Mouse (Mus musculus): Measurements from ENCODE around the gene Hspa8. TPM values are rescaled to one million over a fixed set of nuclear protein-coding genes. Genes with fewer than 3 reads are reported as not detected.
A peak's percentile ranks its signal among the peaks of the same experiment; 100 is the strongest.

Gene Hspa8
- total and polyA plus RNA-seq, 3 experiments = 2,915 to 7,761 (median 6,462) TPM

GRCm38 (mm10) chr9:40757105-40757626, 43.6 kb upstream of the Hspa8 start:
- in situ Hi-C loops (cut with MboI; ENCODE audit: low pct_ligation_motif_present, low pct_unique_long_range_greater_than_20kb, low sequenced_read_pairs) = loop anchor here (5.0 to 25.0 kb wide), 3 partner anchors 45 to 345 kb away; partner anchors contain the start of gene Hspa8

GRCm38 (mm10) chr9:40757685-40758270, 43.0 kb upstream of the Hspa8 start:
- Histone ChIP-seq H3K36me3 (replicated peaks in 1 of 2; ENCODE audit: control insufficient read depth in 1 of 2, insufficient read depth in 1 of 2, low read length in 1 of 2) (no peaks in the 10 kb centered on the region), H3K4me2 (ENCODE audit: insufficient read depth, low read depth, poor library complexity, severe bottlenecking) (peak overlapping the region; percentile 76), H3K27ac (ENCODE audit: insufficient read depth, low read depth) (peak overlapping the region; percentile 23), H3K27me3 (replicated peaks) (no peaks in the 10 kb centered on the region), H3K79me2 (replicated peaks; ENCODE audit: control insufficient read depth, extremely low read depth, insufficient read depth, poor library complexity, severe bottlenecking) (no peaks in the 10 kb centered on the region), H3K4me3 (replicated peaks in 1 of 3; ENCODE audit: low read depth in 2 of 3, low read length in 2 of 3, poor library complexity in 1 of 3) (no peak overlapping the region), H3K4me1 (ENCODE audit: control insufficient read depth in 1 of 2, insufficient read depth in 2 of 2) (peaks cover 0 to 25% of the 10 kb centered on the region in 2 experiments; a peak in 2 of 4 replicates), H3K9ac (ENCODE audit: insufficient read depth, low read depth) (no peak overlapping the region), H3K9me3 (replicated peaks; ENCODE audit: low read length) (no peaks in the 10 kb centered on the region)
- in situ Hi-C loops (cut with MboI; ENCODE audit: low pct_ligation_motif_present, low pct_unique_long_range_greater_than_20kb, low sequenced_read_pairs) (loop anchor here (5.0 to 25.0 kb wide), 3 partner anchors 45 to 345 kb away; partner anchors contain the start of gene Hspa8), dilution Hi-C loops (cut with MboI; ENCODE audit: extremely low pct_ligation_motif_present, extremely low pct_unique_long_range_greater_than_20kb, low sequenced_read_pairs) (no loop called here)
- TF ChIP-seq MYC (IDR thresholded peaks at IDR 0.05; ENCODE audit: low read depth, low read length) (peak; percentile 41; the same call in 1 of the 2 replicates), ETS1 (conservative IDR thresholded peaks at IDR 0.05; ENCODE audit: low read depth, low read length) (peak; percentile 13; the same call in 1 of the 2 replicates), SIN3A (IDR thresholded peaks at IDR 0.05; ENCODE audit: low read length) (peak; percentile 68), ELF1 (IDR thresholded peaks at IDR 0.05; ENCODE audit: low read depth, low read length) (peak; percentile 46; the same call in 1 of the 2 replicates), MAZ (IDR thresholded peaks at IDR 0.05; ENCODE audit: low read depth, low read length) (peak; percentile 66; the same call in 1 of the 2 replicates), ZC3H11A (IDR thresholded peaks at IDR 0.05; ENCODE audit: low read depth, low read length) (no peak), TCF12 (IDR thresholded peaks at IDR 0.05; ENCODE audit: low read depth, low read length) (0 out of 2 replicates have a peak, but pooled peaks have one; percentile 13), ZKSCAN1 (IDR thresholded peaks at IDR 0.05; ENCODE audit: borderline replicate concordance, low read depth, low read length) (no peak), KAT2A (IDR thresholded peaks at IDR 0.05; ENCODE audit: insufficient replicate concordance, low read length) (0 out of 2 replicates have a peak, but pooled peaks have one; percentile 45), POLR2AphosphoS2 (IDR thresholded peaks at IDR 0.05; ENCODE audit: low read depth, low read length) (no peak), GABPA (IDR thresholded peaks at IDR 0.05; ENCODE audit: insufficient replicate concordance, low read depth, low read length) (no peak), HCFC1 (IDR thresholded peaks at IDR 0.05; ENCODE audit: low read depth, low read length) (no peak), CTCF (conservative IDR thresholded peaks at IDR 0.05 in 1 of 2, IDR thresholded peaks at IDR 0.05 in 1 of 2; ENCODE audit: low read depth in 2 of 2, low read length in 2 of 2) (peak; percentile 32 to 90; a peak in 3 of 4 replicates), BHLHE40 (IDR thresholded peaks at IDR 0.05; ENCODE audit: low read depth, low read length) (peak; percentile 76), MEF2A (IDR thresholded peaks at IDR 0.05; ENCODE audit: borderline replicate concordance, low read depth, low read length) (peak; percentile 92), SMC3 (IDR thresholded peaks at IDR 0.05; ENCODE audit: low read depth, low read length) (peak; percentile 59), RAD21 (IDR thresholded peaks at IDR 0.05; ENCODE audit: low read depth, low read length) (peak; percentile 86)
- peak; percentile 90 for DNase-seq (ENCODE audit: extremely low read depth)

More at GRCm38 (mm10) chr9:40757105-40757626, 43.6 kb upstream of the Hspa8 start:
- no peaks in the 10 kb centered on the region for H3K36me3 ChIP-seq (replicated peaks in 1 of 2; ENCODE audit: control insufficient read depth in 1 of 2, insufficient read depth in 1 of 2, low read length in 1 of 2)
- H3K4me2 ChIP-seq (ENCODE audit: insufficient read depth, low read depth, poor library complexity, severe bottlenecking) = peak overlapping the region; percentile 76
- DNase-seq (ENCODE audit: extremely low read depth) = peak; percentile 42
- dilution Hi-C loops (cut with MboI; ENCODE audit: extremely low pct_ligation_motif_present, extremely low pct_unique_long_range_greater_than_20kb, low sequenced_read_pairs) = no loop called here
- 0 out of 2 replicates have a peak, but pooled peaks have one; percentile 33 for TF ChIP-seq MAX (IDR thresholded peaks at IDR 0.05; ENCODE audit: low read length)
- TF ChIP-seq CTCF (conservative IDR thresholded peaks at IDR 0.05 in 1 of 2, IDR thresholded peaks at IDR 0.05 in 1 of 2; ENCODE audit: low read depth in 2 of 2, low read length in 2 of 2) = peak in 1 of 2 experiments; percentile 43; a peak in 2 of 4 replicates
- TF ChIP-seq USF1 (IDR thresholded peaks at IDR 0.05; ENCODE audit: low read depth, low read length) = no peak
- TF ChIP-seq TBP (conservative IDR thresholded peaks at IDR 0.05; ENCODE audit: low read depth, low read length) = 0 out of 2 replicates have a peak, but pooled peaks have one; percentile 31
- no peak for TF ChIP-seq UBTF (IDR thresholded peaks at IDR 0.05; ENCODE audit: low read depth, low read length)
- peak; percentile 39; the same call in 1 of the 2 replicates for TF ChIP-seq SIN3A (IDR thresholded peaks at IDR 0.05; ENCODE audit: low read length)
- peak; percentile 41 for TF ChIP-seq ETS1 (conservative IDR thresholded peaks at IDR 0.05; ENCODE audit: low read depth, low read length)
- peak; percentile 11; the same call in 1 of the 2 replicates for TF ChIP-seq TCF12 (IDR thresholded peaks at IDR 0.05; ENCODE audit: low read depth, low read length)
- 0 out of 2 replicates have a peak, but pooled peaks have one; percentile 7 for TF ChIP-seq ELF1 (IDR thresholded peaks at IDR 0.05; ENCODE audit: low read depth, low read length)
- TF ChIP-seq PAX5 (IDR thresholded peaks at IDR 0.05; ENCODE audit: low read length) = no peak
- peak overlapping the region; percentile 43 for H3K9ac ChIP-seq (ENCODE audit: insufficient read depth, low read depth)
- H3K79me2 ChIP-seq (replicated peaks; ENCODE audit: control insufficient read depth, extremely low read depth, insufficient read depth, poor library complexity, severe bottlenecking) = no peaks in the 10 kb centered on the region
- no peaks in the 10 kb centered on the region for H3K9me3 ChIP-seq (replicated peaks; ENCODE audit: low read length)
- peaks cover 0 to 24% of the 10 kb centered on the region in 2 experiments; a peak in 2 of 4 replicates for H3K4me1 ChIP-seq (ENCODE audit: control insufficient read depth in 1 of 2, insufficient read depth in 2 of 2)
- H3K27ac ChIP-seq (ENCODE audit: insufficient read depth, low read depth) = peak overlapping the region; percentile 40; the same call in 1 of the 2 replicates
- H3K27me3 ChIP-seq (replicated peaks) = no peaks in the 10 kb centered on the region
- H3K4me3 ChIP-seq (replicated peaks in 1 of 3; ENCODE audit: low read depth in 2 of 3, low read length in 2 of 3, poor library complexity in 1 of 3) = peak overlapping the region; percentile 43 to 53 (median 47)

Data from CH12.LX (cell line).